Mouse (Mus musculus) adrenal gland, postnatal 4 days (tissue): ENCODE measurements around the gene 6430550D23Rik. TPM values are rescaled to one million over a fixed set of nuclear protein-coding genes. Genes with fewer than 3 reads are reported as not detected.

ENCODE experiments used
- DNase-seq, 2 experiments: peaks; one replicate each; pipeline ENCODE4 v3.0.0; 2021 to 2022; ENCODE audit warnings: low spot score in 2 of 2, mixed read lengths in 2 of 2
- long read RNA-seq, 2 experiments: library from polyadenylated mRNA; stranded (forward); transcript quantifications; one replicate each; pipeline ENCODE4 v2.0.0; 2021
- total RNA-seq, 2 experiments: library from RNA; stranded (reverse); gene quantifications; 2 replicates each; pipeline ENCODE4 v1.2.3; 2021

6430550D23Rik gene
- total RNA-seq: 1 to 10 TPM; 2.8 to 3.9 TPM
- long read RNA-seq, experiment 1, partial matches to known transcripts: 0 of 3 reads
- long read RNA-seq, experiment 1, other reads (novel, unspliced or antisense): 3 of 3 reads
- long read RNA-seq, experiment 2, partial matches to known transcripts: 1 of 4 reads
- long read RNA-seq, experiment 2, other reads (novel, unspliced or antisense): 2 of 4 reads

DNA sequence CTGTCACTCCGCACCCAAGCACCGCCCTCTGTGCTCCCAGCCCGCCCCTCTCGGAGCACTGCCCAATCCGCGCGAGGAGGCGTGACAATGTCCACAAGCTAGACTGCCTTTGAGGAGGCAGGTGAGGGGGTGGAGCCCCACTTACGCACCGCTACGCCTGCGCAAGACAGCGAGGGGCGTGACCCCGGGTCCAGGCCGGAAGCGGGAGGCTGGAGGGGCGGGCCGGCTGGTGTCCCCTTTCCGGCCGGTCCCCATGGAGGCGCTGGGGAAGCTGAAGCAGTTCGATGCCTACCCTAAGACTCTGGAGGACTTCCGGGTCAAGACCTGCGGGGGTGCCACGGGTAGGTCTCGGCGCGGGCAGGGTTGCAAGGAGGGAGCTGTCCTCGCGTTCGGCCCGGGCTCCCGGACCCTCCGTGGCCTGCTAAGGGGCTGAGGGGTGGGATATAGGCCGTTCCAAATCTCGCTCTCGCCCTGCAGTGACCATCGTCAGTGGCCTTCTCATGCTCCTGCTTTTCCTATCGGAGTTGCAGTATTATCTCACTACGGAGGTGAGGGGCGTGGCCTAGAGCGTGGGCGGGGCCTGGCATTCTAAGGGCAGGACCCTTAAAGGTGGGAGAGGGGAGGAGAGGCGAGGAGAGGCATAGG, at the start of gene 6430550D23Rik, which contains the start of gene Ergic3:
6430550D23Rik (minus strand) TSS at position 90 of the 645 bp plus-strand sequence.
Ergic3 (plus strand) TSS at position 158 of the 645 bp plus-strand sequence.
- peak; percentile 97 for DNase-seq

DNA sequence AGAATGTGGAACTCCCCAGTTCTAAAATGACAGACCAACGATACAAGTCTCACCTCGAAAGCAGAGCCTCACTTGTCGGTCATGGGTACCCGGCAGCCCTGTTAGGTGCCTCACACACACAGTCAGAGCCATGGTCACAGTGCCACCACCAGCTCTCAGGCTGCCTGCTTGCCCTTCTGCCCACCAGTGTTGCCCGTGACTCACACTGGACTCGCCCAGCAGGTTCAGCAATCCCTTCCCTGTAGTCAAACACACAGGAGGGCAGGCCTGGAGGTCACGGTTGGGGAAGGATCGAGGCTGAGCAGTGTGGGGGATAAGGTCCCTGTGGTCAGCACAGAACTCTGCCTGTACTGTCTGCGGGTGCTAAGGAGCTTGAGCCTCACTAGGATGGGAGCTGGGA, 45.0 kb upstream of the 6430550D23Rik start, which contains the start of gene Fer1l4:
Fer1l4 (minus strand) TSS at position 132 of the 400 bp plus-strand sequence.
- no peak for DNase-seq

DNA sequence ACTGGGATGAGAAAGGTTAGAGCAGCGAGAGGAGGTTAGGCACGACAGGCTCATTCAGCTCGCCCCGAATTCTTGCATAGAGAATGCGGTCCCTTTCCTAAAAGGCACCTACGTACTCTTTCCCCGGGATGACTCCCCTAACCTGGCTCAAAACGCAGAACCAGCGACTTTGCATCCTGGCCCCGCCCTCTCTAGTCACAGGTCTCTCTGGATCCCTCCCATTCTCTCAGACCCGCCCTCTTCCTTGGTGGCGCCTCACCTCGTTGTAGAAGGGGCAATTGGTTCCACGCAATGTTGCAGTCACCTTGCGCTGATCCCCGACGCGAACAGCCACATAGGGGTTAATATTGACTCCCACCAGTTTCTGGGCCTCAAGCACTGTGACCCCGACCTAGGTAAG, 40.2 kb upstream of the 6430550D23Rik start:
- no peak for DNase-seq

DNA sequence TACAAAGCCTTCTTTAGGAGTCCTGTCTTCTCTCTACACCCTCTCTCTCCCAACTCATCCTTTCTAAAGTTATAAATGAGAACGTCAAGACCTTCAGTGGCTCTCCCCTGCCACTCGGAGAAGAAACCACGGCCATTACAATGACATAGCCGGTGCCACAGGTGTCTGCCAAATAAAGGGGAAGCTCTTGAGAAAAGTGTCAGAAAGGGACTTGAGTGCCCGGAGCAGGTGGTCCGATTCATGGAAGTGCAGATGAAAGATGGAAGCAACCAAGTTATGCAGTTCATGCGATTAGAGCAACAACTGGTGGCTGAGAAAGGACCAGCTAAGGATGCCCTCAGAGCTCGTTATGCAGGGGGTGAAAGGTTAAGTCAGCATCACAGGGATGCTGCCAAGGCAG, 35.1 kb upstream of the 6430550D23Rik start:
- no peak for DNase-seq

DNA sequence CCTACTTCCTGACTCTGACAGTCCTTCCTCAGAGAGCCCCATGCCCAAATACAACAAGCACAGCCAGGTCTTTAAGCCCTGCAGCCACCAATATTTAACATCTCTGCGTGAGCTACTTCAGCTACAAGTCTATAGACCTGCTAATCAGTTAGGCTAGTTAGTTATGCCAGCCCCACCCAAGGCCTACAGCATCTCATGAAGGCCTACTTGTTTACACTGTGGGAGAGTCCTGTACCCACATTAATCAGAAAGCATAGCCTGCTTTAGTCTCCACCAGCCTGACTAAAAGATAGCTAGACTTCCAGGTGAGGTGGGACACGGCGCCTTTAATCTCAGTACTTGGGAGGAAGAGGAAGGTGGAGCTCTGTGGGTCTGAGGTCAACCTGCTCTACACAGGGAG, 31.6 kb upstream of the 6430550D23Rik start:
- no peak for DNase-seq

DNA sequence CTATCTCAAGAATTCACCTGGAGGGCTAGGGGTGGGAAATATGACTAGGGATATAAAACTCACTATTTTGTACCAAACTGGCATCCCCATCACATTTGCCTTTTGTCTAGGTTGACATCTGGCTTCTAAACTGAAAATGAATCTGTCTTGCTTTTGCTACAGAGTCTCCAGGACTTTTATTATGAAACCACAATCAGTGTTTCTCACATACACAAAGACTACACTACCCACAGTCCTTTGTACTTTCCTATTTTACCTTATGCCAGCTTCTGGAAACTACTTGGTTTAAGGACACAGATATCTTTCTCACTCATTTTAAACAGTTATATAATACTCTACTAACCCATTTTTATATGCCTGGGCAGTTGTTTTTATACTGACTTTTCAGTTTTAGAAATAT, 17.7 kb upstream of the 6430550D23Rik start:
- no peak for DNase-seq

DNA sequence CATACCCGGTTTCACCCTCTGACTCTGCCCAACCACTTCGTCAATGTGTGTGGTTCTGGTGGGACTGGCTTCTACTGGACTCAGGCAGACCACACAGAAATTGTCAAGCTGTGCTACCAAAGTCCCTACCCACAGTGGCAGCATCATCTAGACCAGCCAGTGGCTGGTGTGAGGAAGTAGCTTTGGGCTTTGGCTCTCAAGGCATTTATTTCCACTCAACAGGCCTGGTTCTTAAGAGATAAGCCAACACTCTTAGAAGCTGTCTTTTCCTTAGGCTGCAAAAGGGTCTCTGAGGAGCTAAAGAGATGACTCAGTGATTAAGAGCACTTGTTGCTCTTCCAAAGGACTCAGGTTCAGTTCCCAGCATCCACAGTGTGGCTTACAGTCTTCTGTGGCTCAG, 14.0 kb upstream of the 6430550D23Rik start:
- no peak for DNase-seq

DNA sequence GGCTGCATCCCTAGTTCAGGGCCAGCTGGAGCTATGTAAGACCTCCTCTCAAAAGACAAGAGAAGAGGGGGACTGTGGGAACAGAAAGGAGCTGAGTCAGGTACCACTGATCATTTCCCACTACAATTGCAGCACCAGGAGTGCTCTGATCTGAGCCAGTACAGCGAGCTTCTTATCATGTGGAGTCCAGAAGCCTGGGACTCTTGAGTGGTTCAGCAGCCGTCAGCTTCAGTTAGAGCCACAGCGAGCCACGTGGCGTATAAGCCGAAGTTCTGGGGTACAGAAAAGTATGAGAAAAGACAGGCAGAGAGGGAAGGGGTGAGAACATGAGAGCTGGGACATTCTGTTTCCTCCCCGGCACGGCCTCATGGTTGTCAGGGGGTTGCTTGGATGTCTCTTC, 13.4 kb upstream of the 6430550D23Rik start:
- DNase-seq: no peak

DNA sequence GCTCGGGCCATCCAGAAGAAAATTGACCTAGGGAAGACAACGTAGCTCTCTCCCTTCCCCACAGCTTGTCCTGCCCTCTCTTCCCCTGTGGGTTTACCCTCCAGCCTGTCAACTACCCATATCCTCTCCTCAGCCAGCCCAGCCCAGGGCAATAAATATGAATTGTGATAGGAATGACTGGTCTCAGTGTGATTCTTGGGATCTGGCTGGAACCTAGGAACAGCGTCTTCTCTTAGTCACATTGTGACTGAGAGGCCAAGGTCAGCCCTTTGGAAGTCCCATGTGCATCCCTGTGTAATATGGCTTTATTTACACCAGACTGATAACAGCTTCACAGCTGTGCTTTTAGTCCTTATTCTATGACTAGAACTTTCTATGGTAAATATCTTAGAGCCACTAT, 10.3 kb upstream of the 6430550D23Rik start:
- no peak for DNase-seq

DNA sequence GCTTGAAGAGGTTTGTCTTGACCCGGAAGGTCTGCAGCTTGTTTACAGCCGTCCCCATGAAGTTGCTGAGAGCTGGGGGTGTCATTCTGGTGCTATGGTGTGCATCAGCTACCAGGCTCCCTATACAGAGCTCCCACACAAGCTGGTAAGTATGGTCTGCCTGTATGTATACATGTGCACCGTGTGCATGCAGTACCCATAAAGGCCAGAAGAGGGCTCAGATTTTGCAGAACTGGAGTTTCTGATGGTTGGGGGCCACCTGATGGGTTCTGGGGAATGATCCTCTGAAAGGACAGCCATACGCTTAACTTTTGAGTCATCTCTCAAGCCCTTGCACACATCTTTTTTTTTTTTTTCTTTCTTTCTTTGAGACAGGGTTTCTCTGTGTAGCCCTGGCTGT, 2.4 kb downstream of the 6430550D23Rik start:
- no peak for DNase-seq

DNA sequence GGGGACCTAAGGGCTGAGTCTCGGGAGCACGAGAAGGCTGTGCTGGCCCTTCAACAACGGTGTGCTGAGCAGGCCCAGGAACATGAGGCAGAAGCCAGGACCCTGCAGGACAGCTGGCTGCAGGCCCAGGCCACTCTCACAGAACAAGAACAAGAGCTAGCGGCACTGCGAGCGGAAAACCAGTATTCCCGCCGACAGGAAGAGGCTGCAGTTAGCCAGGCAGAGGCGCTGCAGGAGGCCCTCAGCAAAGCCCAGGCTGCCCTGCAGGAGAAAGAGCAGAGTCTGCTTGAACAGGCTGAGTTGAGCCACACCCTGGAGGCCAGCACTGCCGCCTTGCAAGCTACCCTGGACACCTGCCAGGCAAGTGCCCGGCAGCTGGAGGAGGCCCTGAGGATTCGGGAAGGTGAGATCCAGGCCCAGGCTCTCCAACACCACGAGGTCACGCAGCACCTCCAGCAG, 15.9 kb downstream of the 6430550D23Rik start:
- no peak for DNase-seq

DNA sequence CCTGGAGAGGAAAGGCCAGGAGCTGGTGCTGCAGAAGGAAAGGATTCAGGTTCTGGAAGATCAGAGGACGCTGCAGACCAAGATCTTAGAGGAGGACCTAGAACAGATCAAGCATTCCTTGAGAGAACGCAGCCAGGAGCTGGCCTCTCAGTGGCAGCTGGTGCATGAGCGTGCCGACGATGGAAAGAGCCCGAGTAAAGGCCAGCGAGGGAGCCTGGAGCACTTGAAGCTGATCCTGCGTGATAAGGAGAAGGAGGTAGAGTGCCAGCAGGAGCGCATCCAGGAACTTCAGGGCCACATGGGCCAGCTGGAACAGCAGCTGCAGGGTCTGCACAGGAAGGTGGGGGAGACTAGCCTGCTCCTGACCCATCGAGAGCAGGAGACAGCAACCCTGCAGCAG, 16.6 kb downstream of the 6430550D23Rik start:
- no peak for DNase-seq

DNA sequence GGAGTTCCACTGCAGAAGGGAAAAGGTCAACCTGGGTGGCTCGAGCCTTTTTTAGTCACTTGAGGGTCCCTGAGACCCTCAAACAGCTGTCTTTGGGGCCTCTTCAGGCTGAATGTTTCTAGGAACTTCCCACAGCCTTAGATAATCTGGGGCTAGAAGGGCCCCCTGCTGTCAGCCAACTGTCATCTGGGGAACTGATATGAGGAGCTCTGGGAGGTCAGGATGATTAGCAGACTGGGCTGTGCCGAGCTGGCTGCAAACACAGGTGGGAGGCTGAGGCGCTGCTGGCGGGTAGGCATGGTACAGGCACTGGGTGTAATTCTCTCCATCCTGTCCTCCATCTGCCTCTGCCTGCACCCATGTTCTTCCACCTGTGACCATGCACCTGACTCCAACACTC, 18.7 kb downstream of the 6430550D23Rik start:
- DNase-seq: no peak

DNA sequence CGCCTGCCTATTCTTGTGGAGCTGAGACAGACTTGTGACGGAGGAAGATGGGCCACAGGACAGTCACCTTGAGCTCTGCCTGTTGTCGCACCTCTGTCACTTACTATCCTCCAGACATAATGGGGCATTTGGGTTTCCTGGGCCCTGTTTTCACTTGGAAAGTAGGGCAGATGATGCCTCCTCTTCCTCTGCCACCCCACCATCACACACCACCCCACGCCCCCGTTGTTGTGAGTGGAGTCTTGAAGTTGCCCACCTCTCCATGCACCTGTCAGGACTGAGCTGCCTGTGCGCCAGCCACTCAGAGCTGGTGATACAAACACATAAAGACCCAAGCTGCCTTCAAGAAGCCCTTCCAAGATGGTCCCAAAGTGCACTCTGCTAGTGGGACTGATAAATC, 20.6 kb downstream of the 6430550D23Rik start:
- DNase-seq: no peak

DNA sequence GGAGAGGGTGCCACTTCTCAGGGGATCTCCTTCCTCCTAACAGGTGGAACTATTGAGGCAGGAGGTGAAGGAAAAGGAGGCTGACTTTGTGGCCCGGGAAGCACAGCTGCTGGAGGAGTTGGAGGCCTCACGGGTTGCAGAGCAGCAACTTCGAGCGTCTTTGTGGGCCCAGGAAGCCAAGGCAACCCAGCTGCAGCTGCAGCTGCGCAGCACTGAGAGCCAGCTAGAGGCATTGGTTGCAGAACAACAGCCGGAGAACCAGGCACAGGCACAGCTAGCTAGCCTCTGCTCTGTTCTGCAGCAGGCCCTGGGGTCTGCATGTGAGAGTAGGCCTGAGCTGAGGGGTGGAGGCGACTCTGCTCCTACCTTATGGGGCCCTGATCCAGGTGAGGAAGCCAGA, 22.0 kb downstream of the 6430550D23Rik start:
- no peak for DNase-seq

DNA sequence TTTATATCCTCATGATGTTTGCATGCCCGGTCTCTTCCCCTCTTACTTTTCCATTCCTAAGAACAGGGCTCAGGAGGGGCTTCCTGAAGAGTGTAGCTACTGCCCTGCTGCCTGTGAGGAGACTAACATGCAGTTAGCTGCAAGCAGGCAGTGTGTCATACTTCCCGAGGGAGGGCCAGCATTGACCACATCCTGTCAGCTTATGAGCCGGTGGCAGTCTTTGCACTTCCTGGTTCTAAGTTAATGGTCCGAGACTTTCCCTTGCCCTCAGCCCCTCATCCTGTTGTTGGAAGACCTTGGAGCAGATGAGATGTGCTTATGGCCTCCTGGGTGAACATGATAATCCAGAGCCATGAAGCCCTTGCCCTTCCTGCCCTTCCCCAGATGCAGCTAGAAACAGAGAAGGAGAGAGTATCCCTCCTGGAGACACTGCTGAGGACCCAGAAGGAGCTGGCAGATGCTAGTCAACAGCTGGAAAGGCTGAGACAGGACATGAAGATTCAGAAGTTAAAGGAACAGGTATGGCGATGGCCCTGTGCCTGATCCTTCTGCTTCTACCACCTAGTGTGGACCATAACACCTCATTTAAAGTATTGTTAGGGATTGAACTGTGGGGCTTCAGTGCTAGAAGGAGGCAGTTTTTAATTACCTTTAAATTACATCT, 28.3 kb downstream of the 6430550D23Rik start:
- no peak for DNase-seq

DNA sequence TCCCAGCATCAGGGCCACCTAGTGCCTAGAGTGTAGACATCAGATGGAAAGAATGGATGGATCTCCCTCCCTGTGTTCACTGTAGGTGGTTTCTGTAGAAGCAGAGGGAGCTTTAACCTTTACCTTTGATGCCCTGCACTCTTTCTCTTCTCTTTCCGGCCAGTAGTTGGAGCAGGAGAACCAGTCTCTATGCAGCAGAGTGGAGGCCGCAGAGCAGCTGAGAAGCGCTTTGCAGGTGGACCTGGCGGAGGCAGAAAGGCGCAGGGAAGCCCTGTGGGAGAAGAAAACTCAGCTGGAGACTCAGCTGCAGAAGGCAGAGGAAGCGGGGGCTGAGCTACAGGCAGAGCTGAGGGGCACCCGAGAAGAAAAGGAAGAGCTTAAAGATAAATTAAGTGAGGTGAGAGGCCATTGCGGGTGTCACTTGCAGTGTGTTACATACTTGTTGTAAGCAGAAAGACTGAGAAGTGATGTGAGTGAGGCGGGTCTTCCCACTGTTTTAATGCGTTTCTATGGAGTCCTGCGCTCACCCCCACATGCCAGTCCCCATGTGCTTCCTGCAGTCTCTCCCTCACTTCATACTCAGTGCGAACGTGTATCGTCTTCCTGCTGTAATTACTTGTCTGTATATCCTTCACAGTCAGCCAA, 33.6 kb downstream of the 6430550D23Rik start:
- DNase-seq: no peak

DNA sequence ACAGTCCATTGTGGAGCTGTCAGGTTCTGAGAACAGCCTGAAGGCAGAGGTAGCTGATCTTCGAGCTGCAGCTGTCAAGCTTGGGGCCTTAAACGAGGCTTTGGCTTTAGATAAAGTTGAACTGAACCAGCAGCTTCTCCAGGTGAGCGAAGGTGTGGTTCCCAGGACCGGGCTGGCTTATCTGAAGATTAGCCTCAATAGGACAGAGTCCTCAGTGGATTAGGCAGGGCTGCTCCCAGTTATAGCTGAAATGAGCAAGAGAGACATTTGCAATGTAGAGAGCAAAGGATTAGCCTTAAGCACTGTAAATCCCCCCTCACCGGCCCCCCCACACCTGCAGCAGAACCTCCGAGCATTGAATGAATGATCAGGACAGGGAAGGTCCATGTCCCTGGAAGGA, 34.4 kb downstream of the 6430550D23Rik start:
- DNase-seq: no peak

DNA sequence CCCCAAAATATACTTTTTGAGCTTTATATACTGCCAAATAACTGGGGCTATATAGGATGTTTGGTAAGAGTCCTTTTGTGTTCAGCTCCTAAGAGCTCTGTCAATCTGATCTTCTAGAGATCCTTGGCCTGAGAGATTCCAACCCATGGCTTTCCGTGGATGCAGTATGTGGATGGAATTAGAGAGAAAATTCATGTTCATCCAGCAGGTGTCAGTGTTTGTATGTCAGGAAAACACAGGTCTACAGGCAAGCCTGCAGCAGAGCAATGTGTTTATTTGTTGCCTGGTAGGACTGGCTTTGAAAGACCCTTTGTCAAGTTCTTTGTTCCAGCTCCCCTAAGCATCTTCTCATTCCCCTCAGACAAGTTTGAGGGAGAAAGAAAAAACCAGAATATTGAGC, 44.8 kb downstream of the 6430550D23Rik start:
- DNase-seq: no peak

DNA sequence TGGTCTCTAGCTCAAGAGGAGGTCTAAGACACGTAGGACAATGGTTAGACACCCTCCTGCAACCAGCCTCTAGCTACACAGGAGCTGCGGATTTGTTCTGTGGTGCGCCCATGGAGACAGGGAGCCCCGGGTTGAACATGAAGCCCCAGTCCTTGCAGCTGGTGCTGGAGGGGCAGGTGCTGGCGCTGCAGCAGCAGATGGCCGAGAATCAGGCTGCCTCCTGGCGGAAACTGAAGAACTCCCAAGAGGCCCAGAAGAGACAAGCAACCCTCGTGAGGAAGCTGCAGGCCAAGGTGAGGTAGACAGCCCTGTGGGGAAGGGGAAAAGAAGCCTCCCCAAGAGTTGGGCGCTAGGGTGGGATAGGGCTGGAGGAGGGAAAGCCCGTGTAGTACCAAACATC, 45.9 kb downstream of the 6430550D23Rik start:
- no peak for DNase-seq

DNA sequence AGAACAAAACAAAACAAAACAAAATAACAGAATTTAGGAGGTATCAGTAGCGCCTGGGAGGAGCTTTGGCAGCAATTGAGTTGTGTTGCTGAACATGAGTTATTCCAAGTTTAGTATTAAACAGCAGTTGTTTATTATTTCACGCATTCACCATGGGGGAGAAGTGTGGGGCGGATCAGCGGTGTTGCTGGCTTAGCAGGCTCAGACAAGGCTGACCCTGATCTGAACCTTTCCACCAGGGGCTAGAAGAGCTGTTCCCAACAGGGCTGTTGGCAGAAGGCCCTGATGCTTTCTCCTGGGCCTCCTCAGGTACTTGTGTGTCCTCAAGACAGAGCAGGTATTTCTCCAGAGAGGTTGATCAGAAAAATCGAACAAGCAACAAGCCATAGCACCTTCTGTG, 47.8 kb downstream of the 6430550D23Rik start:
- DNase-seq: no peak
